Mouse (Mus musculus) lung, postnatal 0 days (tissue): ENCODE measurements at regions not wholly inside any gene's neighbourhood (a gene's known extent, or its start where the extent isn't known, plus 50 kb on each side); places are given as distances from the start of the nearest gene placed in this dataset.

Experiments used
- CTCF ChIP-seq: IDR thresholded peaks from 2 replicates; pipeline ENCODE4 v1.5.1; 2016; ENCODE audit warnings: antibody characterized with exemption, mild to moderate bottlenecking
- EP300 ChIP-seq: IDR thresholded peaks from 2 replicates; pipeline ENCODE4 v1.6.1; 2016; ENCODE audit warnings: antibody characterized with exemption, mild to moderate bottlenecking, control low read depth

DNA sequence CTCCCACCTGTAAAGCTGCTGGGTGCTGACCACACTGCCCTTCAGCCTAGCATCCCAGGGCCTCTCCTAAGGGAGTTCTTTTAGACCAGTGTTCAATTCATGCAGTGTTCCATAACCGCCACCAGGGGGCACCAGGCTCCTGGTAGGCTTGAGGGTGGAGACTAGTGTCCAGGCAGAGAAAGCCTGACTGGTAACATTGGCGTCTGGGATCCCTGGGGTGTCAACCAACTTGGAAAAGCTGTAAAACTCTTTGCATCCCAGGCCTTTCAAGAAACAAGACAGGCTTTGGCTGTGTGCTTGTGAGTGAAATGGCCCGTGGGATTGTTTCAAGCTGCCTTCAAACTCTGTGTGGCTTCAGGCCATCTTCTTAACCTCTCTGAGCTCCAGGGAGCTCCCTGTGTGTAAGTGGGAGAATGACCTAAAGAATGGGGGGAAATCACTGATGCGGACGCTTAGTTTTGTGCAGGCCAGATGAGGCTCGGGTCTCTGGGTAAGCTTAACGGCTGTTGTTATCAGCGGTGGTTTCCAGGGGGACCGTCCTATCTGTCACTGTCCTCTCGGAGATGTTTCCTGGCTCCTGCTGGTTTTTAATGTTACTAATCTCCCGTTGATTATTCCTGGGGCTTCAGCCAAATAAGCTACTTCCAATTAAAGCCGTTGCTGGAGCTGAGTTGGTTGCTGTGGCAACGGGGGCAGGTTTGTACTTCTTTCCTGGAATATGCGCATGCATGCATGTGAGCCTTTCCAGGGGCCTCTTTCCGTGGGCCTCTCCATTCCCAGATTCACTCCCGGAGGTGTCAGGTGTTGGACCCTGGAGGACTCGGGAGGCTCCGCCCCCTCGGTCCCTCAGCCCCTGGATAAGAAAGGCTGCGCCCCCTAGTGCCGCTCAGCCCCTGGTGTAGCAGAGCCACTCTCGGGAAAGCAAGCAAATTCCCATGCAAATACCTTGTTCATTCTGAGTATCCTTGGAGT is 147.6 kb upstream of the Kcnab2 start:
- TF ChIP-seq CTCF (peak; percentile 86), EP300 (no peak)
